ENCODE assay signal across 12 mouse cellular contexts in the genomic region with DNA sequence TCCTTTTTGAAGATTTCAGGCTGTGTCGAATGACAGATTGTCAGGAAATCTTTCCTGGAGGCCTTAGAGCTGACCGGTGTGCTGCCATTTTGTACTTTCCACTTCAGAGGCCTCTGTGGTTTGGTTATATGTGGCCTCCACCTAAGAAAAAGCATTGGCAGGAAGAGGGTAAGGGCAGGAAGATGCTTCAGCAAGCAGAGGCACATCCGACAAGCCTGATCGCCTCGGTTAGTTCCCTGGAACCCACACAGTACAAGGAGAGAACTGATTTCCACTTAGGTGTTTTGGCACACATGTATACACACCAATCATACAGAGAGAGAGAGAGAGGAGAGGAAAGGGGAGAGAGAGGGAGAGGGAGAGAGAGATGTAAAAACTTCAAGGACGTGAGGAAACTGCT. TPM values are rescaled to one million over a fixed set of nuclear protein-coding genes. Genes with fewer than 3 reads are reported as not detected.
A peak's percentile ranks its signal among the peaks of the same experiment; 100 is the strongest.
DNase-seq lines count a peak whose midpoint lies in the region; ATAC-seq and TF ChIP-seq lines count a peak whose summit lies in the region.
"Had no signal": no experiment of that assay in that cellular context is flagged by ENCODE, and none has a peak within 500 bp of the region (broad histone marks: within the 10 kb centered on the region; RNA-seq: fewer than 3 reads in every experiment).

No protein-coding gene starts in this region.

- intact Hi-C loops in heart, adult 2 months (cut with DNase I), result no loop called here

- no peak overlapping the region for H3K4me2 ChIP-seq in lung, embryonic 16.5 days (ENCODE audit: low read depth, low read length)
- peak overlapping the region; percentile 36; the same call in 1 of the 2 replicates for H3K4me2 ChIP-seq in liver, postnatal 0 days (ENCODE audit: low read depth, low read length)
- H3K4me2 ChIP-seq: embryonic facial prominence, embryonic 13.5 days; midbrain, embryonic 13.5 days had no signal

- no peaks in the 10 kb centered on the region for H3K27me3 ChIP-seq in lung, embryonic 16.5 days (ENCODE audit: control insufficient read depth, insufficient read depth, low read depth, low read length)
- H3K27me3 ChIP-seq in liver, postnatal 0 days (ENCODE audit: insufficient read depth, low read length), result no peaks in the 10 kb centered on the region
- no peaks in the 10 kb centered on the region for H3K27me3 ChIP-seq in thymus, adult 2 months (ENCODE audit: control insufficient read depth, insufficient read depth, low read length)
- no peaks in the 10 kb centered on the region for H3K27me3 ChIP-seq in heart, adult 2 months (ENCODE audit: control insufficient read depth, insufficient read depth, low read length)
- H3K27me3 ChIP-seq: embryonic facial prominence, embryonic 13.5 days; midbrain, embryonic 13.5 days had no signal

- no peak for TF ChIP-seq POLR2A in thymus, adult 2 months (IDR thresholded peaks at IDR 0.05; ENCODE audit: control insufficient read depth, extremely low read depth, insufficient read depth, low read length, poor library complexity)
- TF ChIP-seq POLR2A in heart, adult 2 months (IDR thresholded peaks at IDR 0.05; ENCODE audit: insufficient read depth, low read depth, low read length), result no peak

- WGBS in lung, embryonic 16.5 days, result 62% methylated on average over 6 of the region's 6 CpGs
- WGBS in liver, postnatal 0 days (ENCODE audit: insufficient replicate concordance), result 45% methylated on average over 6 of the region's 6 CpGs
- 7% methylated on average over 6 of the region's 6 CpGs for WGBS in thymus, adult 2 months
- WGBS in heart, adult 2 months, result 57% methylated on average over 6 of the region's 6 CpGs

- no peak overlapping the region for H3K9ac ChIP-seq in lung, embryonic 16.5 days (ENCODE audit: low read length)
- no peak overlapping the region for H3K9ac ChIP-seq in liver, postnatal 0 days (replicated peaks)
- no peak overlapping the region for H3K9ac ChIP-seq in heart, adult 2 months (ENCODE audit: low read depth, low read length)
- H3K9ac ChIP-seq: embryonic facial prominence, embryonic 13.5 days; midbrain, embryonic 13.5 days had no signal

- no peaks in the 10 kb centered on the region for H3K79me2 ChIP-seq in heart, adult 2 months (replicated peaks; ENCODE audit: control insufficient read depth, insufficient read depth, low read length)

- H3K27ac ChIP-seq in lung, embryonic 16.5 days (ENCODE audit: low read length), result peak overlapping the region; percentile 66
- peak overlapping the region; percentile 64 for H3K27ac ChIP-seq in brown adipose tissue, adult 24 weeks (replicated peaks; ENCODE audit: low read depth, low read length)
- peak overlapping the region; percentile 88 for H3K27ac ChIP-seq in liver, postnatal 0 days (ENCODE audit: low read depth)
- peak overlapping the region; percentile 48; the same call in 1 of the 2 replicates for H3K27ac ChIP-seq in thymus, adult 2 months (ENCODE audit: control insufficient read depth, insufficient read depth, low read length)
- no peak overlapping the region for H3K27ac ChIP-seq in heart, adult 2 months
- H3K27ac ChIP-seq: embryonic facial prominence, embryonic 13.5 days; midbrain, embryonic 13.5 days had no signal

- no peak for DNase-seq in lung, postnatal 14 days
- DNase-seq in liver, postnatal 0 days, result no peak
- DNase-seq in thymus, adult 2 months, result peak; percentile 19
- DNase-seq in cerebellum, postnatal 10 days, result no peak
- DNase-seq in heart, adult 2 months, result no peak
- no peak for DNase-seq in MN1 (ENCODE audit: low spot score)
- DNase-seq: cerebellum, adult 11-12 months; left cerebral cortex, postnatal 4 days had no signal

- TF ChIP-seq EP300 in liver, postnatal 0 days (IDR thresholded peaks at IDR 0.05; ENCODE audit: low read depth), result no peak
- no peak for TF ChIP-seq EP300 in heart, adult 2 months (IDR thresholded peaks at IDR 0.05; ENCODE audit: insufficient read depth, low read depth, low read length)

- no peak overlapping the region for H3K4me3 ChIP-seq in lung, embryonic 16.5 days (ENCODE audit: low read length)
- no peak overlapping the region for H3K4me3 ChIP-seq in brown adipose tissue, adult 24 weeks (ENCODE audit: insufficient read depth, low read depth, low read length)
- no peak overlapping the region for H3K4me3 ChIP-seq in liver, postnatal 0 days (ENCODE audit: low read depth, low read length)
- no peak overlapping the region for H3K4me3 ChIP-seq in thymus, adult 2 months (ENCODE audit: control insufficient read depth, insufficient read depth, low read length)
- H3K4me3 ChIP-seq in heart, adult 2 months, result no peak overlapping the region
- H3K4me3 ChIP-seq: embryonic facial prominence, embryonic 13.5 days; midbrain, embryonic 13.5 days had no signal

- TF ChIP-seq CTCF in liver, postnatal 0 days (IDR thresholded peaks at IDR 0.05; ENCODE audit: low read depth), result no peak
- TF ChIP-seq CTCF in thymus, adult 2 months (IDR thresholded peaks at IDR 0.05; ENCODE audit: borderline replicate concordance, control insufficient read depth, extremely low read depth, insufficient read depth, low read length, poor library complexity), result no peak
- TF ChIP-seq CTCF in heart, adult 2 months (IDR thresholded peaks at IDR 0.05), result no peak

- ATAC-seq in lung, embryonic 16.5 days (ENCODE audit: low read depth), result no peak
- peak; percentile 41 for ATAC-seq in liver, postnatal 0 days
- ATAC-seq: midbrain, embryonic 13.5 days had no signal

- H3K9me3 ChIP-seq in lung, embryonic 16.5 days (ENCODE audit: control insufficient read depth, low read length), result no peaks in the 10 kb centered on the region
- no peaks in the 10 kb centered on the region for H3K9me3 ChIP-seq in liver, postnatal 0 days (ENCODE audit: low read length)
- H3K9me3 ChIP-seq: embryonic facial prominence, embryonic 13.5 days; midbrain, embryonic 13.5 days had no signal

- H3K4me1 ChIP-seq in lung, embryonic 16.5 days (replicated peaks; ENCODE audit: control insufficient read depth, insufficient read depth, low read length), result peaks cover 5% of the 10 kb centered on the region; the same call in 1 of the 2 replicates
- H3K4me1 ChIP-seq in brown adipose tissue, adult 24 weeks (ENCODE audit: control insufficient read depth, insufficient read depth, insufficient read length, low read length), result no peaks in the 10 kb centered on the region; the same call in 1 of the 2 replicates
- H3K4me1 ChIP-seq in liver, postnatal 0 days (ENCODE audit: insufficient read depth), result peaks cover 32% of the 10 kb centered on the region
- peaks cover 19% of the 10 kb centered on the region for H3K4me1 ChIP-seq in thymus, adult 2 months (replicated peaks; ENCODE audit: control insufficient read depth, insufficient read depth, low read length)
- no peaks in the 10 kb centered on the region; the same call in 1 of the 2 replicates for H3K4me1 ChIP-seq in heart, adult 2 months (ENCODE audit: control insufficient read depth, insufficient read depth, low read length)
- H3K4me1 ChIP-seq: embryonic facial prominence, embryonic 13.5 days had no signal

- H3K36me3 ChIP-seq in lung, embryonic 16.5 days (ENCODE audit: control insufficient read depth, insufficient read depth, low read length), result no peaks in the 10 kb centered on the region
- no peaks in the 10 kb centered on the region for H3K36me3 ChIP-seq in liver, postnatal 0 days (replicated peaks; ENCODE audit: insufficient read depth, low read length)
- no peaks in the 10 kb centered on the region for H3K36me3 ChIP-seq in thymus, adult 2 months (ENCODE audit: control insufficient read depth, insufficient read depth, low read length)
- no peaks in the 10 kb centered on the region for H3K36me3 ChIP-seq in heart, adult 2 months (ENCODE audit: control insufficient read depth, insufficient read depth, low read length)
- H3K36me3 ChIP-seq: embryonic facial prominence, embryonic 13.5 days; midbrain, embryonic 13.5 days had no signal

RNA-seq across cellular contexts. Expression of a gene that starts 5.7 kb away (rescaled TPM):
- 315 and 329 TPM in 2 replicates for polyA plus RNA-seq in lung, embryonic 16.5 days (2015; fragmentation: Nextera tagmentation; extraction: Ambion mirVana)
- 102 and 107 TPM in 2 replicates for polyA plus RNA-seq in brown adipose tissue, adult 24 weeks (2012; ENCODE audit: insufficient read depth, insufficient read length, missing spikeins)
- polyA plus RNA-seq in liver, postnatal 0 days (2015; fragmentation: Nextera tagmentation; extraction: Ambion mirVana), result 116 and 129 TPM in 2 replicates
- 128 TPM in 2 replicates for polyA plus RNA-seq in thymus, adult 2 months (2012; rRNA removed)
- total RNA-seq in heart, adult 2 months (2021), result 100 to 1,000 TPM; 102 to 118 TPM
- 33.8 and 69.1 TPM in 2 replicates for polyA plus RNA-seq in heart, adult 2 months (2012; rRNA removed)
